Mouse (Mus musculus): ENCODE results near the gene Crocc.

DNA sequence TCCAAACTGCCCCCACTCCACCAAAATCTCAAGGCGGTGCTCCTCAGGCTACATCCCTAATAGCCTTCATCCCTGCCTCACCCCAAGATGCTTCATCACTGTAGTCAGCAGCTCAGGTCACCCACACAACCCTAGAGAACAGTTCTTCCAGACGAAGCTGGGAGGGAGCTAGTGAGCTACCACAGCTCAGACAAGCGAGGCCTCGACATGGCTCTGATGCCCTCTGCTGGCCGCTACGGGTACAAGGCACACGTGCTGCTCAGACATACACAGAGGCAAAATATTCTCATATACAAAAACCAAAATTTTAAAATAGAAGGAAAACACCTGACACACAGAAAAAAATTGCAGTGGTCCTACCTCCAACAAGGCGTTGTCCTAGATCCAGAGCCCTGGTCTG, 4.8 kb upstream of the Crocc start:
- TF ChIP-seq POLR2A (IDR thresholded peaks at IDR 0.05; ENCODE audit: borderline replicate concordance, insufficient read depth, low read length) (no peak), CTCF (IDR thresholded peaks at IDR 0.05; ENCODE audit: borderline replicate concordance, insufficient read depth, low read depth, low read length) (peak; percentile 99)

Measured in cerebellum, adult 2 months (tissue).